Mouse (Mus musculus): ENCODE results near the gene Ano10.
"Not testable (repeated sequence)": the region's sequence is repeated elsewhere in the genome, so short reads cannot be mapped to it uniquely, and the experiment has no call there.

DNA sequence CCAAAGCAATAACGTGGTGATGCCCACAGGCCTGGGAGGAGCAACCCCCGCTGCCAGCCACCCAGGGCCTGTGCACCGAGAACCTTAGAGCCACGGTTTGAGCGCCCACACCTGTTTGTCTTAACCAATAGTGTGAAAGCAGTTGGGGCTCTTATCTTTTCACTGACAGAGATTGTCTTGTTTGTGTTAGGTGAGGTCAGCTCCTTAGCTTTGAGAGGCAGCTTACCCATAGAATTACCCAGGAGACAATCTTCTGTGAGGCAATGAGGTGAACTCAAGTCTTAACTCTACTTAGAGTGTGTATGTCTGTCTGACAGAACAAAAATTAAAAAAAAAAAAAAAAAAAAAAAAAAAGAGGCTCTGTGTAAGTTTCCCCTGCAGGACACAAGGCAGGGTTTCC is 126.5 kb downstream of the Ano10 start:
- TF ChIP-seq GATA1 (IDR thresholded peaks at IDR 0.05; ENCODE audit: borderline replicate concordance, low read length); CTCF (IDR thresholded peaks at IDR 0.05; ENCODE audit: low read depth, low read length); TAL1 (conservative IDR thresholded peaks at IDR 0.05; ENCODE audit: low read depth, low read length); GATA2 (IDR thresholded peaks at IDR 0.05; ENCODE audit: borderline replicate concordance, low read depth, low read length): not testable (repeated sequence)

Data from G1E (cell line).